Comparison of ENCODE assay signal across 9 mouse cellular contexts in the genomic region with DNA sequence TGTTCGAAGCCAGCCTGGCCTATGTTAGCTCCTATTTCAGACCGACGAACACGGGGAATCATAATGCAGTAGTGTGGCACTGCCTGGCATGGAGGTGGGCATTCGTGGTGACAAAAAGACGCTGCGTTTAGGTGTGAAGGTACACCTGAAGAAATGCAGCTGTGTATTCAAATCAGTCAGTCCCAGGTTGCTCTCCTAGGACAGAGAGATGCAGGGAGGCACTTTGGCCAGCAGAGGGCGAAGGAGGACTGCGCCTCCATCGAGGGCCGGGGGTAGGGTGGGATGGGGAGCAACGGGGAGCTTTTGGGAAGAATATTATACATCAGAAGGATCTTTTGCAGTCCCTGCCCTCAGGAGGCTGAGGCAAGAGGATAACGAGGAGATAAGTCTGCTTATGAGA. TPM values are rescaled to one million over a fixed set of nuclear protein-coding genes. Genes with fewer than 3 reads are reported as not detected.
DNase-seq lines count a peak whose midpoint lies in the region; ATAC-seq and TF ChIP-seq lines count a peak whose summit lies in the region.
"Had no signal": no experiment of that assay in that cellular context is flagged by ENCODE, and none has a peak within 500 bp of the region (broad histone marks: within the 10 kb centered on the region; RNA-seq: fewer than 3 reads in every experiment).

No protein-coding gene starts in this region.

- 24% methylated on average over 13 of the region's 13 CpGs for WGBS in liver, adult 2 months
- 20% methylated on average over 13 of the region's 13 CpGs for WGBS in liver, embryonic 11.5 days
- WGBS in liver, embryonic 14.5 days (ENCODE audit: insufficient replicate concordance), result 16% methylated on average over 13 of the region's 13 CpGs

- peak; percentile 44 to 65 for DNase-seq in cerebellum, postnatal 25 days
- no peak for DNase-seq in cerebellum, adult 11 months
- DNase-seq in liver, adult 2 months (ENCODE audit: extremely low read depth, low read depth, low spot score), result no peak
- no peak for DNase-seq in liver, embryonic 11.5 days (ENCODE audit: low spot score)
- no peak for DNase-seq in G1E (ENCODE audit: low spot score)
- DNase-seq in liver, embryonic 14.5 days (ENCODE audit: low read depth in 3 of 3, low spot score in 3 of 3), result no peak
- DNase-seq in thymus, postnatal 0 days (ENCODE audit: low spot score), result peak; percentile 66

- no peaks in the 10 kb centered on the region for H3K36me3 ChIP-seq in liver, adult 2 months (ENCODE audit: control insufficient read depth, insufficient read depth, low read length)
- H3K36me3 ChIP-seq in liver, embryonic 11.5 days (ENCODE audit: control insufficient read depth, insufficient read depth, low read length), result no peaks in the 10 kb centered on the region
- no peaks in the 10 kb centered on the region for H3K36me3 ChIP-seq in G1E (replicated peaks)
- no peaks in the 10 kb centered on the region for H3K36me3 ChIP-seq in liver, embryonic 14.5 days (replicated peaks; ENCODE audit: control insufficient read depth, insufficient read depth, low read depth)
- H3K36me3 ChIP-seq: stomach, embryonic 15.5 days had no signal

- no peak overlapping the region for H3K9ac ChIP-seq in liver, adult 2 months (ENCODE audit: low read depth, low read length)
- H3K9ac ChIP-seq in liver, embryonic 11.5 days (ENCODE audit: low read depth, low read length), result no peak overlapping the region
- no peak overlapping the region for H3K9ac ChIP-seq in liver, embryonic 14.5 days (replicated peaks)
- H3K9ac ChIP-seq: stomach, embryonic 15.5 days had no signal

- no peaks in the 10 kb centered on the region for H3K9me3 ChIP-seq in liver, embryonic 11.5 days (ENCODE audit: control insufficient read depth, low read length)
- no peaks in the 10 kb centered on the region for H3K9me3 ChIP-seq in G1E (replicated peaks)
- H3K9me3 ChIP-seq in liver, embryonic 14.5 days (ENCODE audit: control insufficient read depth, low read length), result no peaks in the 10 kb centered on the region
- H3K9me3 ChIP-seq: stomach, embryonic 15.5 days had no signal

- peak; percentile 90 for TF ChIP-seq CTCF in liver, adult 2 months (IDR thresholded peaks at IDR 0.05; ENCODE audit: low read depth, low read length)
- TF ChIP-seq CTCF in G1E (IDR thresholded peaks at IDR 0.05; ENCODE audit: low read depth, low read length), result peak; percentile 87
- TF ChIP-seq CTCF in liver, embryonic 14.5 days (IDR thresholded peaks at IDR 0.05; ENCODE audit: low read depth), result peak; percentile 96

- no peak for ATAC-seq in liver, embryonic 11.5 days (replicated peaks; ENCODE audit: low FRiP score)
- no peak for ATAC-seq in G1E (ENCODE audit: extremely low read depth, insufficient number of reproducible peaks, low FRiP score, poor library complexity, severe bottlenecking)
- 0 out of 2 replicates have a peak, but pooled peaks have one; percentile 59 for ATAC-seq in erythroid progenitor cell, adult 5-6 weeks (replicated peaks; ENCODE audit: low FRiP score, poor library complexity, severe bottlenecking)
- ATAC-seq in liver, embryonic 14.5 days (ENCODE audit: insufficient read depth), result no peak

- no peaks in the 10 kb centered on the region for H3K27me3 ChIP-seq in liver, adult 2 months (ENCODE audit: control insufficient read depth, insufficient read depth, low read length)
- H3K27me3 ChIP-seq in liver, embryonic 11.5 days (replicated peaks; ENCODE audit: control insufficient read depth, insufficient read depth, low read length), result peaks cover 14% of the 10 kb centered on the region
- H3K27me3 ChIP-seq in G1E (ENCODE audit: insufficient read depth, low read length), result peaks cover 51% of the 10 kb centered on the region
- H3K27me3 ChIP-seq in liver, embryonic 14.5 days (ENCODE audit: control insufficient read depth, insufficient read depth, low read length), result peaks cover 8% of the 10 kb centered on the region

- no peak overlapping the region for H3K4me2 ChIP-seq in liver, embryonic 11.5 days
- no peak overlapping the region for H3K4me2 ChIP-seq in liver, embryonic 14.5 days (ENCODE audit: low read depth)
- H3K4me2 ChIP-seq: stomach, embryonic 15.5 days had no signal

- no peak overlapping the region for H3K27ac ChIP-seq in liver, adult 2 months (replicated peaks; ENCODE audit: insufficient read depth, low read depth, low read length)
- H3K27ac ChIP-seq in liver, embryonic 11.5 days (ENCODE audit: low read depth, low read length), result no peak overlapping the region
- H3K27ac ChIP-seq in liver, embryonic 14.5 days, result no peak overlapping the region
- H3K27ac ChIP-seq: stomach, embryonic 15.5 days had no signal

- TF ChIP-seq EP300 in liver, embryonic 14.5 days (IDR thresholded peaks at IDR 0.05; ENCODE audit: low read depth), result no peak

- TF ChIP-seq POLR2A in liver, adult 2 months (IDR thresholded peaks at IDR 0.05; ENCODE audit: extremely low read depth, insufficient read depth, low read length), result no peak

- H3K4me1 ChIP-seq in liver, adult 2 months (ENCODE audit: control insufficient read depth, insufficient read depth, low read length), result no peaks in the 10 kb centered on the region
- 0 out of 2 replicates have a peak, but pooled peaks cover under 1% of the 10 kb centered on the region for H3K4me1 ChIP-seq in liver, embryonic 11.5 days (replicated peaks; ENCODE audit: control insufficient read depth, insufficient read depth, low read length)
- peaks cover 2% of the 10 kb centered on the region; the same call in 1 of the 2 replicates for H3K4me1 ChIP-seq in G1E (ENCODE audit: insufficient read depth, low read depth, low read length)
- H3K4me1 ChIP-seq in liver, embryonic 14.5 days (replicated peaks; ENCODE audit: control insufficient read depth in 2 of 2, insufficient read depth in 2 of 2, low read length in 1 of 2), result 0 out of 4 replicates have a peak, but pooled peaks cover 0 to 3% of the 10 kb centered on the region in 2 experiments
- H3K4me1 ChIP-seq: stomach, embryonic 15.5 days had no signal

- no peak overlapping the region for H3K4me3 ChIP-seq in liver, adult 2 months (ENCODE audit: insufficient read depth, low read depth, low read length)
- no peak overlapping the region for H3K4me3 ChIP-seq in liver, embryonic 11.5 days (ENCODE audit: low read depth, low read length)
- H3K4me3 ChIP-seq in G1E (ENCODE audit: low read depth, low read length), result no peak overlapping the region
- no peak overlapping the region for H3K4me3 ChIP-seq in liver, embryonic 14.5 days (ENCODE audit: insufficient read depth in 1 of 2, low read depth in 2 of 2, low read length in 2 of 2)
- H3K4me3 ChIP-seq: stomach, embryonic 15.5 days had no signal

- H3K79me2 ChIP-seq in liver, adult 2 months (ENCODE audit: control insufficient read depth, insufficient read depth, low read length), result no peaks in the 10 kb centered on the region

RNA-seq across cellular contexts. Expression of gene Snai1, which starts 5.9 kb away (rescaled TPM):
- total RNA-seq in liver, adult 2 months (2014; rRNA removed), result 0.13 and 0.18 TPM in 2 replicates
- polyA plus RNA-seq in liver, adult 2 months (2012; rRNA removed), result 2.2 and 2.7 TPM in 2 replicates
- 14.3 and 15.2 TPM in 2 replicates for polyA plus RNA-seq in liver, embryonic 11.5 days (2014; fragmentation: Nextera tagmentation; extraction: Ambion mirVana)
- total RNA-seq in G1E (2014; fragmentation: Nextera tagmentation) (not detected in 2 replicates), G1E (2017) (not detected in 2 replicates)
- not detected in 2 replicates for polyA plus RNA-seq in G1E (2012)
- not detected in 2 replicates for total RNA-seq in erythroid progenitor cell, adult 5-6 weeks (2015; ENCODE audit: low replicate concordance)
- not detected in 2 replicates for total RNA-seq in erythroid progenitor cell, adult 5-6 weeks (2017; ENCODE audit: low replicate concordance)
- polyA plus RNA-seq in liver, embryonic 14.5 days (2012; rRNA removed), result 1.9 and 2.2 TPM in 2 replicates
- 1.1 and 2.0 TPM in 2 replicates for polyA plus RNA-seq in liver, embryonic 14.5 days (2014; fragmentation: Nextera tagmentation; extraction: Ambion mirVana)
- polyA plus RNA-seq in thymus, postnatal 0 days (2015; fragmentation: Nextera tagmentation; extraction: Ambion mirVana), result 2.6 and 3.6 TPM in 2 replicates

RNA-seq across cellular contexts. Expression of gene Spata2, which starts 39.4 kb away (rescaled TPM):
- total RNA-seq in liver, adult 2 months (2014; rRNA removed), result 2.5 and 3.1 TPM in 2 replicates
- polyA plus RNA-seq in liver, adult 2 months (2012; rRNA removed), result 9.6 and 10.7 TPM in 2 replicates
- polyA plus RNA-seq in liver, embryonic 11.5 days (2014; fragmentation: Nextera tagmentation; extraction: Ambion mirVana), result 16.2 and 17.5 TPM in 2 replicates
- 11.6 and 16.2 TPM in 2 replicates for total RNA-seq in G1E (2014; fragmentation: Nextera tagmentation)
- 6.7 and 7.6 TPM in 2 replicates for total RNA-seq in G1E (2017)
- polyA plus RNA-seq in G1E (2012), result 26.5 and 27.9 TPM in 2 replicates
- total RNA-seq in erythroid progenitor cell, adult 5-6 weeks (2015; ENCODE audit: low replicate concordance), result 7.5 and 8.6 TPM in 2 replicates
- 5.4 and 7.4 TPM in 2 replicates for total RNA-seq in erythroid progenitor cell, adult 5-6 weeks (2017; ENCODE audit: low replicate concordance)
- 7.6 and 8.6 TPM in 2 replicates for polyA plus RNA-seq in liver, embryonic 14.5 days (2012; rRNA removed)
- polyA plus RNA-seq in liver, embryonic 14.5 days (2014; fragmentation: Nextera tagmentation; extraction: Ambion mirVana), result 6.8 and 7.5 TPM in 2 replicates
- 17.8 and 19.4 TPM in 2 replicates for polyA plus RNA-seq in thymus, postnatal 0 days (2015; fragmentation: Nextera tagmentation; extraction: Ambion mirVana)

RNA-seq across cellular contexts. Expression of gene Rnf114, which starts 39.7 kb away (rescaled TPM):
- 44.3 and 55.0 TPM in 2 replicates for total RNA-seq in liver, adult 2 months (2014; rRNA removed)
- 71.0 and 71.9 TPM in 2 replicates for polyA plus RNA-seq in liver, adult 2 months (2012; rRNA removed)
- polyA plus RNA-seq in liver, embryonic 11.5 days (2014; fragmentation: Nextera tagmentation; extraction: Ambion mirVana), result 55.9 and 57.7 TPM in 2 replicates
- total RNA-seq in G1E (2014; fragmentation: Nextera tagmentation) (41.5 and 48.2 TPM in 2 replicates), G1E (2017) (32.1 and 37.8 TPM in 2 replicates)
- polyA plus RNA-seq in G1E (2012), result 16.8 and 18.4 TPM in 2 replicates
- total RNA-seq in erythroid progenitor cell, adult 5-6 weeks (2015; ENCODE audit: low replicate concordance), result 24.1 and 33.5 TPM in 2 replicates
- total RNA-seq in erythroid progenitor cell, adult 5-6 weeks (2017; ENCODE audit: low replicate concordance), result 10.2 and 17.8 TPM in 2 replicates
- 21.7 and 23.9 TPM in 2 replicates for polyA plus RNA-seq in liver, embryonic 14.5 days (2012; rRNA removed)
- 25.8 and 28.4 TPM in 2 replicates for polyA plus RNA-seq in liver, embryonic 14.5 days (2014; fragmentation: Nextera tagmentation; extraction: Ambion mirVana)
- polyA plus RNA-seq in thymus, postnatal 0 days (2015; fragmentation: Nextera tagmentation; extraction: Ambion mirVana), result 138 and 145 TPM in 2 replicates

Comparison
In these comparisons a context has a peak if more than half of its experiments do, and no peak if none do; other contexts are left out.
1. DNase-seq: peak in cerebellum, postnatal 25 days (2 of 2) and thymus, postnatal 0 days (single experiment); none in cerebellum, adult 11 months (single experiment), liver, adult 2 months (single experiment), liver, embryonic 11.5 days (single experiment), G1E (single experiment) and liver, embryonic 14.5 days (0 of 3).
2. Peak in every context shown above with its lines, with median percentiles within 50 percentile points of each other: CTCF ChIP-seq.